Mouse (Mus musculus) left cerebral cortex, adult 9 months (tissue): ENCODE measurements at regions not wholly inside any gene's neighbourhood (a gene's known extent, or its start where the extent isn't known, plus 50 kb on each side); places are given as distances from the start of the nearest gene placed in this dataset.
"Not testable (repeated sequence)": the region's sequence is repeated elsewhere in the genome, so short reads cannot be mapped to it uniquely, and the experiment has no call there.

Experiments used
- DNase-seq, 2 experiments: peaks; one replicate each; pipeline ENCODE4 v3.0.0; 2022; ENCODE audit warnings: low spot score in 2 of 2

DNA sequence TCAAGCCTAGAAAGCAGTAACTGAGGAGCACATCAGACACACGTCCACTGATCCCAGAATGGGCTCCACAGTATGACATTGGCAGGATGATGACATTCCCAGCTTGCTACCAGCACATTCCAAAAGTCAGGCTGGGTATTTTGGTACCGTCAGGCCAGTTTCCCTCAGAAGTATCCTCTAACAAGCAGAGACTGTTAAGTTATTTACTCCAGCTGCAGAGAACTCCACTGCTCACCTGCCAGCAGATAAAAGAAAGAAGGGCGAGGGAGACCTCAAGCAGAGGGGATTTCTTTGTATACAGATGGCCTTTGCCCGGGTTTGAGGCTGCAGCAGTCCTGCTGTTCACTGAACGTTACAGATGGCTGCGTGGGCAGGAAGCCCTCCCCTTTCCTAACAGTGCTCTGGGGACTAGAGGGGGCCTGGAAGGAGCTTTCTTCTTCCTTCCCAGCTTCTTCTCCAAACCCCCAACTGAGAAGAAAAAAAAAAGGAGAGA lies 175.2 kb upstream of the Meox2 start:
- DNase-seq, result no peak

DNA sequence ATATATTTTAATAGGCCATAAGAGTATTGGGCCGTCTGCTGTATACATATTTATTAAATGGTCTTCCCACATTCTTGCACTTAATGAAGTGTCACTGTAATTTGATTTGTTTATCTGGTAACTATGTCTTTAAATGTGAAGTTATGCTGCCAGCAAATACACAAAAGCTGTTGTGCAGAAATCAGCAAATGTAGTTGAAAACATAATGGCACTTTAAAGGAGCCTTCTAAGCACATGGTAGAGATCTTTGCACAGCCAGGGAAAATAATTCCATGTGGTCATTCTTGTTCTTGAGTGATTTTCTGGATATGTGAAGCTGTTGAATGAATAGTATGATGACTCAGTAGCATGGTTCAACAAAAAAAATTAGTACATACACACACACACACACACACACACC lies 164.4 kb upstream of the Meox2 start:
- DNase-seq, result no peak

DNA sequence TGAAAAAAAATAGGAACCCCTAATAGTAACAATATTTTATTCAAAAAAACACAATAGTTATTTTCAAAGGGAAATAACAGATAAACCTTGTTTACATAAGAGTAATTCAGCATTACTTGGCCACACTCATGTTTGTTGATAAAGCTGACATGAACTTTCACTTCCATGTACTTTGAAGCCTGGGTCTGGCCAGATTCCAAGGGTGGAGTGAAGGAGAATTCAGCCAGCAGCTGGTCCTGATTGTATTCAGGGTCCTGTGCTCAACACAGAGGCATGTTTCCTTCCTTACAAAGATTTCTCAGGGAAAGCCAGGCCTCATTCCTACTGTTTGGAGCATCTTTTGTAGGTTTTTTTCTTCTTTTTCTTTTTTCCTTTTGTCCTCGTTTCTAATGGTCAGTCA lies 162.4 kb upstream of the Meox2 start:
- DNase-seq, result no peak

DNA sequence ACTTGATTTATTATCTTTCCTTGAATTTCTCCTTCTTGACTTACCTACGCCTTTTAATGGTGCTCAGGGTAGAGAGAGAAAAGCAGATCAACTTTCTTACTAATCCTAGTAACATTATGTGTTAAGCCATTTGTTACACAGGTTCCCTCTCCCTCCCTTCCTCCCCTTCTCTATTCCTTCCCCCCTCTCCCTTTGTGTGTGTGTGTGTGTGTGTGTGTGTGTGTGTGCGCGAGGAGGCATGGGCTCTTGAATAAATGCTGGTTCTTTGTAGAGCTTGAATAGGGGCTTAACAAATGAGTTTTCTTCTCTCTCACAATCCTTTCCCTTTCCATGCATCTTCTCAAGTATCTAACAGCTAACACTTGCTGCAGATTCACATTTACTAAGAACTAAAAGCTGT lies 160.4 kb upstream of the Meox2 start:
- no peak for DNase-seq

DNA sequence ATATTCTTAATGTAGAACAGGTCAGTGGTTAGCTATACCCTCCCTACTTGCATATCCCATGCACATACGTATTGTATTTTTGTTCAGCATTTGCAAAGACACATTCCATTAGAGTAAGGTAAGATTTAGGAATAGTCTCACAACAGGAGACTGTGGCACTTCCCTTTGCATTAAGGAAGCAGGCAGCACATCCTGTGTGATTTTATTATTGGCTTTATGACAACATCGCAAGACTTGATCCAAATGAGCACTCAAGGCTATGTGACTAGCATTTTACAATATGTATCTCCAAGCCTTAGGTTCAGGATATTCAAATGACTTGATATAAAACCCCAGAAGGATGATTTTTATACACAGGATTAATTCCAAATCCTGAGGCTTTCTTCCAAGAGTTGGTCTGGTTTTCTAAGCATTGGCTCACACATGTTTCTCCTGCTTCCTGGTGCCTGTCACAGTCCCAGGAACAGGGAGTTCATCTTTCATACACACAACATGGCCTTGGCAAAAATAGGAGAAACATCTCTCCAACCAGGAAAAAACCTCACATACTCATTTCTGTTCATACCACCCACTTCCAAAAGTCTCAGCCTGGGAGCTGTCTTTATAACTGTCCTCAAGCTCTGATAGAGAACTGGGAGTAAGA lies 159.1 kb upstream of the Meox2 start:
- DNase-seq, result no peak

DNA sequence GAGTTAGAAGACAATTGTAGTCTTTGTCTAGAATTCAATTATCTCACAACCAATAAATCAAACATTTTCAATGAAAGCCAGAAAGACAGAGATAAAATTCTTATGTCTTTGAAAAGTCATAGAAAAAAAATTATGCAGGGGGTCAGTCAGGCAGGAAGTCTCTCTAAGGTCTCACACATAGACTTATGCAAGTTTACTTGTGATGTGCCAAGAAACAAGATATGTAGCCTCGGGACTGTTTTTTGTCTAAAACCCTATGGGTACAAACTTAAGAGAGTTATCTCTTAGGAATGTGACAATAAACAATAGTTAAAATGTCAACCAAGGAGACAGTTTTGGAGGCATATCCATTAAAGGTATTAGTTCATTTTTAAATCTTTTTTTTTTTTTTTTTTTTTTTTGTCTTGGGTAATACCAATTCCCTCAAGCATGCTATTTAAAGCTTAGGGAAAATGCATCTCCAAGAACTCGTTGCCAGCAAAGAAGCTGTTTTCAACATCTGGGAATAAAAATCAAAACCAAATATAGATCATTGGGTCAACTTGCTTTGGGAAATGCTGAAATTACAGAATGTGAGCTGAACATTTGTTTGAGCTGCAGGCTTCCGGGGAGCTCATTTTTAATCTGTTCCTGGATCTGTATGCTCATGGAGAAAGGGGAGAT lies 133.8 kb upstream of the Meox2 start:
- DNase-seq, result no peak

DNA sequence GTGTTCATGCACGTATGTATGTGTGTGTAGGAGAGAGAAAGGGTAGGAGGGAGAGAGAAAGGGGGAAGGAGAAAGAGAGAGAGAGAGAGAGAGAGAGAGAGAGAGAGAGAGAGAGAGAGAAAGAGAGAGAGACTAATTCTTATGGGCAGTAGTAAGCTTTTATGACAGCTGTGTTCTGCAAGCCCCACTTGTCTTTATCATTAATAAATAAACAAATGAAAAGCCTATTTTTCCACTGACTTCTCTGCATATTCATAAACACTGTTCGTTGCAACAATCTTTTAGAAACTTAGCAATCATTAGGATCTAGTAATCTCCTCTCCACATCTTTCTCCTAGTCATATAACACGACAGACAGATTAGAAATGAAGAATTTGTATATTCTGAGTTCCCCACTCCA lies 131.2 kb upstream of the Meox2 start:
- no peak for DNase-seq

DNA sequence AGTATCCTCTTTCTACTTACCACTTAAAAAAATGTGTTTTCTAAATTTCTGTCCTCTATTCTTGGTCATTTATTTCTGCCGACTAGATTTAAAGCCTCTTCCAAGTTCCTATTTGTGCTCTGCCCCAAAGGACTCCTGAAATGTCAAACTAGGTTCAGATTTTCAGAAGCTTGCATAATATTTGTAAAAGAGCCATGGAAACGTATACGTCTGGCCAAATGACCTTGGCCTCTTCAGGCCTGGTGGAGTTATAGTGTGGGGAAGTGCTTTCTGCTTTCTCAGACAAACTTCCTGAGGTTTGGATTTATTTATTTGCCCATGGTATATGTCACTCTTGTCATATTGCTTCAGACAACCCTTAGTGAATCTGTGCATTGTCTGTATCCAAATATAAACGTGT lies 117.2 kb upstream of the Meox2 start:
- DNase-seq, result no peak

DNA sequence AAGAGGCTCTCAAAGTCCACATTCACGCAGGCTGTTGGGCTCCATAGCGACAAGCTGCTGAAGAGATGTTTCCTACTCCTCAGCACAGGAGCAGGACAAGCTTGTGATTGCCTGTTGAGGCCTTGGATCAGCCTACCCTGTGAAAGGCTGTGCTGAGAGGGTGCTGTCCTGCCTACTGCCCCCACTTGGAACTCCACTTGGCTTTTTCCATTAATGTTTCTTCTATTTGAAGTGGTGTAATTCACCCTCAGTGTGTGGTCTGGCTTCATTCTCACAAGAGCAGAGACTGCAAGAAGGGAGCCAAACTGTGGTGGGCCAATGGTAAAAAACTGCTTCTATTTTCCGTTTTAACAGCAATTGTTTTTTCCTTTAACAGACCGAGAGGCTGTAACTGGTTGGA lies 116.4 kb upstream of the Meox2 start:
- DNase-seq, result no peak

DNA sequence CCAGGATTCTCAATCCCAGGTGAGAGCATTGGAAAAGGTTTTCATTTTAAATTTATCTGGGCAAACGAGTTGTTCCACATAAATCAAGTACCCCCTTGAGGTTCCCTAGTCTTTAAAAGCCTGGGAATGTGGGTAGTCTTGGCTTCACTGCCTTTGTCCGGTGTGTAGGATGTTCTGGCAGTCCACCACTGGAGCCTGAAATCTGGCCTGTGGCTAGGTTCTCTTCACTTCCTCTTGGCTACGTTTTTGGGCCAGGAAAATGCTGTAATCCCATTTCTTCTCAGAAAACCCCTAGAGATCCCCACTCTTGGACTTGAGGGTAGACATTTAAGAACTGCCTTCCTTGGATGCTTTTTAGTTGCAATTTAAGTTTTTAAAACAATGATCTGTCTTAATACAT lies 106.9 kb upstream of the Meox2 start:
- DNase-seq, result no peak

DNA sequence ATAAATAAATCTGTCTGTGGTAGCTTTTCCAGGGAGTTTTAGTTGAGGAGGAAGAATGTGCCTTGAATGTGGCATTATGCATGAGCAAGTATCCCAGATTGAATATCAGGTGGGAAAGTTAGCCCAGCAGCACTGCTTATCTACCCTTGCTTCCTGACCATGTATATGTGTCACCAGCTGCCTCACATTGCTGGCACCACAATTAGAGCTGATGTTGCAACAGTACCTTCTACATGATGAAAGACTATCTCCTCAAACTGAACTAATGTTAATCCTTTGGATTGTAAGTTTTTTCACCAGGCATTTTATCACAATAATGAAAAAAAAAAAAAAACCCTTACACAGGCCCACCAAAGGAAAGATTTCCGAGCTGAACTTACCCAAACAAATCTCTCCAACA lies 103.1 kb upstream of the Meox2 start:
- no peak for DNase-seq

DNA sequence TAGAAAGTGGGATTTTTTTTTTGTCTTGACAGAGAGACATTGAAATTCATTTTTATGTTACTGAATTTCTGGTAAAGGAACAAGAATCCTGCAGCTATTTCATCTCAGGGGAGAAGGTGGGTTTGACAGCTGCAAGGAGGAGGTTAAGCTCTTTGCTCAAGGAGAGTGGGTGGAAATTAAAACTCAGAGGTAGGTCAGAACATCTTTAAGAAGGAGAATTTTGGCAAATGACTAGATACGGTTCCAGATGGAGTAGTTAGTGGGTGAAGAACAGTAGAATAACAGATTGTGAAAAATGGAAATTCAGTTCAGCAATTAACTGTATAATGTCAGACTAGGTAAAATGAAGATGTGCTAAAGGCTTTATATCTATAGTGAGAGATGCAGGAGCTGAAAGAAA lies 98.0 kb upstream of the Meox2 start:
- DNase-seq, result peak in 1 of 2 experiments; percentile 36

DNA sequence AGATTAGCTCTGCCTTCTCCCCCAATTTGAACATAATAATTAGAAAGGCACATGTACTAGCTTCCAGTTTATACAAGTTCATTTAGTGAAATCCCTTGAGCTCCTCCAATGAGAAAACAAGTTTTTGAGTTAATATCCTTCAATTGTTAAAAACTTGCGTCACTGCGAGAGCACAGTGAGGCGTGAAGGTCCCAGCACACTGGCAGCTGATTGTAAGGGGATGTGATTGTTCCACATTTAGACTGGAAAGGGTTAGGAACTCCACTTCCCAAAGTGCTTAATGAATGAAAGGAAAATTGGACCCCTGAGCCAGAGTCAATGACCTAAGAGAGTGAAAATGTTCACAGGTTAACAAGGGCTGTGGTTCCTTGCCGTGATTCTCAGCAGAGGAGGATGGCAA lies 93.9 kb upstream of the Meox2 start:
- DNase-seq, result no peak

DNA sequence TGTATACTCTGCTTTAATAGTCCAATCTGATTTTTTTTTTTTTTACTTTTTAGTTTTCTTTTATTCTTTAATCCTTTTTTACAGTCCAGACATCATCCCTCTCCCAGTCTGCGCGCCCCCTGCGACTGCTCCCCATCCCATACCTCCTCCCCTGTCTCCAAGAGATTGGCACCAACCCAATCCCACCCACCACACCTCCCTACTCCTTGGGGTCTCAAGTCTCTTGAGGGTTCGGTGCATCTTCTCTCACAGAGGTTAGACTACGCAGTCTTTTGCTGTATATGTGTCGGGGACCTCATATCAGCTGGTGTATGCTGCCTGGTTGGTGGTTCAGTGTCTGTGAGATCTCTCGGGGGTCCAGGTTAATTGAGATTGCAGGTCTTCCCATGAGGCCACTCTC lies 93.4 kb upstream of the Meox2 start:
- DNase-seq, result not testable (repeated sequence)

DNA sequence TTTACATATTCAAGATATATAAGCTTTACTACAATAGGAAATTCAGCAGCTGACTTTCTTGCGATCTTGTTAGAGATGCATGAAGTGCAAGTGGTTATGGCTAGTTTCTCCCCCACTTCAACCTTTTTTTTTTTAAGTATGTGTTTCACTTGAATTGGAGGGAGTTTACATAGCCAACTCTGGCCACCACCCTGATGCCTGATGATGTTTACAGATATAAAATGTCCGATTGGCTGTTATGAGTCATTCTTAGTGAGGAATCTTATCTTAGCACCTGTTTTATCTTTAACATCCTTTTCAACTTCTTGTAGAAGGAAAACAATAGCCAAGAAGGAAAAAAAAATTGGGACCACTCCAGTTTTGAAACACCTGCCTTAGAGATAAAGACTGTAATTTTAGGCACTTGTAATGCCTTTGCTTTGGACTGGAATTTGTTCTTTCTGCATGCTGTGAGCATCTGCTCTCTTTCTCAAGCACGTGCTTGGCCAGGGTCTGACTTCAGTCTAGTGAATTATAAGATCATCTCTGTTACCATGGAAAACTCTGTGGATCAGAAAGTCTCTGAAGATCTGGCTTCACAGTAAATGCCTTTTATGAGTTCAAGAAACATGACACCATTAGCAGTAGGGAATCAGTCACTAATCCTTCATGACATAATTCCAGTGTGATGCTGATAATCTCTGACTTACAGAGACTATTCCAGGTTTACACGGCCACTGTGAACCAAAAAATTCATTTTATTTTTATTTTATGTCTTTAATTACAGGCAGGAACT lies 92.7 kb upstream of the Meox2 start:
- no peak for DNase-seq

DNA sequence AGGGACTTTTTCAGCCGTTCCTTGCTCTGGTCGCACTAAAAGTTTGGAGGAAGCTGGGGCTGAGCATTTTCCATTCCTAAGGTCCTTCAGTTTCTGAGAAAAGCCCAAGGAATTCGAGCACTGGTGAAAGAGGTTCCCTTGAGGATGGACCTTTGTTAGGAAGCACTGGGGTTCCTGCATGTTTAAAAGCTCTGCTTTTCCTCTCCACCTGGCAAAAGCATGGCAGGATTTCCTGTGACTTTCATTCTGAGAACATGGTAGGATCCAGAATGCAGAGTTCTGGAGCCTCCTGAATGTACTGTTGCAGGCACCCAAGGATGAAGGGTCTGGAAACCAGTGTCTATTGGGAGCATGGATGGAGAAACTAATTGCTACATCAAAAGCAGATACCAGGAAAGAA lies 61.1 kb upstream of the Meox2 start:
- DNase-seq, result no peak

DNA sequence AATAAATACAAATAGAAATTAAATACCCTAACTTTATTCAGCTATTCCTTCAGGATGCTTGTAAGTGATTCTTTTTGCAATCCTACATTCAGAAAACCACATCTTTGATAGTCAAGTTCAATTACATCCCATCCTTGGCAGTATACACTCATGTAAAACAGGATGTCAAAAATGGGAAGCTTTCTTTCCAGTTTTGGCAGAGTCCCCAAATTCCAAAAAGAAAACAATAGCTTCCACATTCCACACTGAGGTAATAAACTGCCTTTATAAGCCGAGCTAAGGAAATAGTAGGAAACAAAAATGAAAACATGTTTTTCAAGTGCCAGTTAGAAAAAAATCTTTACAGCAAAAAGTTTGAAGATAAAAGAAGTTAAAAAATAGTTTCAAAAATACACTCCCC lies 57.7 kb upstream of the Meox2 start:
- DNase-seq, result no peak

DNA sequence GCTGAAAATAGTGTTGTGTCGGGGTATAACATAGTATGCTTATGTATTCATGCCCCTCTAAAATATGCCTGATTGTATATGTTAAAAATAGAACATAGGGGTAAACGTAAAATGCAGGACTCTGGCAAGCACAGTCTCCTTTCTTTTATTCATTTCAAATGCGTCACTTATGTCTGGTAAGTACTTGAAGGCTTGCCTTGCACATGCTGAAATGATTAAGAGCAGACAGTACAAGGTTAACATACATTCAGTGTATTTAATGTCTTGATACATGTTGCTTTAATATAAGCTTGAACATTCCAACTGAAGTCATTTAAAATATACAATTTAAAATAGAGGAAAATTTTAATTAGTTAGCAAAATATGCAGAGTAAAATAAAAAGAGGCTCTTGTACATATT lies 50.9 kb upstream of the Meox2 start:
- no peak for DNase-seq
